Mouse (Mus musculus): ENCODE measurements around the gene Cyb561. TPM values are rescaled to one million over a fixed set of nuclear protein-coding genes. Genes with fewer than 3 reads are reported as not detected.

Gene Cyb561
- 0.67 TPM for total RNA-seq (2023)

DNA sequence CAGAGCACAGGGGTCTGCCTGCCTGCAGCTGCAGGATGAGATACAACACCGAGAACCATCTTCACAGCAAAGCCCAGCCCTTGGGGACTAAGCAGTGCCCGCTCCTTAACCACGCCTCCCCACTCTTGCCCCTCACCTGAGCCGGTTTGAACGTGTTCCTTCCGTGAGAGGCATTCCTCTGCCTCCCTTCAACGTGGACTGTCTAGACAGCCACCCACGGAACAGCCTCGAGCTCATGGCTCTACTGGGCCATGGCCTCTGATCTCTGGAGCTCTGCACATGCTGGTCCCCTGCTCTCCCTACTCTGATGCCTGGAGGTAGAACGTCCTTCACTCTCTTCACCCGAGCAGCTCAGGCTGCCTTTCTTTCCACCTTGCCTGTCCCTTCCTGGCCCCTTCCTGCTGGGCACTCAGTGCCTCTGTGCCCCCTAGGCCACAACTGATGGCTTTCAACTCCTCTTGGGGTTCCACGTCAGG lies at the start of gene Cyb561:
Cyb561 (minus strand) TSS at position 426 of the 476 bp plus-strand sequence.

DNA sequence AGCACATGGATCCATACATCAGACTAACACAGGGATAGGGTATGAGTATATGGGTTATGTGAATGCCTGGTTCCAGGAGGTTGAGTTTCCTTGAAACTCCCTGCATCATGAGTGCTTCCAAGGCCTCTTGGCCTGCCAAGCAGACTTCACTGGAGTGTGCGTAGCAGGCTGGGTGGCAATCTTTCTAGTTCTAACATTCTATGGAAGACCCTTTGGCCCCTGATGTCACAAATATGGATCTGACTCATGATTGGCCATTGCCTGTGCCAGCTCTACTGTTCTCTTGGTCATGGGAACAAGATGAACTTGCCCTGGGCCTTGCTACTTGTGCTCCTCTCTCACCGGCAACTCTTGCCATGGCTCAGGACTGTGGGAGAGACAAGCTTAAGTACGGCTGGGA lies 41.2 kb upstream of the Cyb561 start, which contains the start of gene Ace3:
Ace3 (plus strand) TSS at position 301 of the 400 bp plus-strand sequence.

DNA sequence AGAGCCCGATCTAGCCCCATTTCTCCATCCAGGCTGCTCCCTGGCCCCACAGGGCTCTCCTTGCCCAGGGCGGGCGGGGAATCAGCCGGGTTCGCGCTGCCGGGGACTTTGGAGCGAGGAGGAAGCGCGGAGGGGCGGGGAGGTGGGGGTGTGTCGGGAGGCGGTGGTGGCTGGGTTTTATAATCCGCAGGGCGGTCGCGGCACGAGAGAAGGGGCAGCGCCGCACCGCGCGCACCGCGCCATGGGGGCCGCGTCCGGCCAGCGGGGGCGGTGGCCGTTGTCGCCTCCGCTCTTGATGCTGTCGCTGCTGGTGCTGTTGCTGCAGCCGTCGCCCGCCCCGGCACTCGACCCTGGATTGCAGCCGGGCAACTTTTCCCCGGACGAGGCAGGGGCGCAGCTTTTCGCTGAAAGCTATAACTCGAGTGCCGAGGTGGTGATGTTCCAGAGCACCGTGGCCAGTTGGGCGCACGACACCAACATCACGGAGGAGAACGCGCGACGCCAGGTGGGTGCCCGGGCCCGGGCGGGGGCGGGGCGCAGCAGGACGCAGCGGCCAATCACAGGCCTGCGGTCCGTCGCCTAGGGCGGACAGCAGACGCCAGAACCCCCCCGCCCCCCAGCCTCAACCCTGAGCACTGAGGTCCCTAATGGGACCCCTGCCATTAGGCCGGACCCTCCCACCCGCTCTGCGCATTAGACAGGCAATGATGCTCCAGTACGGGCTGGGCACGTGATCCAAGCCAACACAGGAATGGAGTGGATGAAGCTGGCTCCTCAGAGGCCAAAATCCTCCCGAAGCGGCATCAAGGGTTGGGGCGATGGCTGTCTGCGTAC lies 14.8 kb upstream of the Cyb561 start, which contains the start of gene Ace:
Ace (plus strand) TSS at position 205 of the 834 bp plus-strand sequence.

Other genes with a start within 250 kb of the Cyb561 start
- gene Ace, start 14.6 kb upstream of the Cyb561 start, total RNA-seq (2023) = 1.3 TPM
- gene Ace3, start 41.3 kb upstream of the Cyb561 start, total RNA-seq (2023) = not detected
- 0.38 TPM for gene Kcnh6, start 54.8 kb upstream of the Cyb561 start, total RNA-seq (2023)
- gene Dcaf7, start 83.5 kb upstream of the Cyb561 start, total RNA-seq (2023) = 62.4 TPM
- gene Taco1, start 112.7 kb upstream of the Cyb561 start, total RNA-seq (2023) = 6.7 TPM
- gene Map3k3, start 131.3 kb upstream of the Cyb561 start, total RNA-seq (2023) = 162 TPM
- gene Gm10840, start 207.5 kb upstream of the Cyb561 start, total RNA-seq (2023) = 10.1 TPM
- 704 TPM for gene Limd2, start 207.5 kb upstream of the Cyb561 start, total RNA-seq (2023)
- gene Strada, start 248.8 kb upstream of the Cyb561 start, total RNA-seq (2023) = 27.3 TPM

Measured in CD4-positive naive resting alpha-beta T cell, adult 76 days (primary cell).